Mouse (Mus musculus) thymus, postnatal 0 days (tissue): Measurements from ENCODE around the gene Ctbp2. TPM values are rescaled to one million over a fixed set of nuclear protein-coding genes. Genes with fewer than 3 reads are reported as not detected.

Experiments used
- DNase-seq: peaks from one replicate; pipeline ENCODE4 v3.0.0-alpha.2; 2015; ENCODE audit warnings: low spot score
- polyA plus RNA-seq: library from polyadenylated mRNA; unstranded; fragments of >200 nt; fragmentation: Nextera tagmentation; extraction: Ambion mirVana; gene quantifications from 2 replicates; pipeline ENCODE4 v1.2.1, GENCODE M21; 2015

The Ctbp2 gene
- polyA plus RNA-seq, 1 experiment from 2014 or later = 11.9 TPM

DNA sequence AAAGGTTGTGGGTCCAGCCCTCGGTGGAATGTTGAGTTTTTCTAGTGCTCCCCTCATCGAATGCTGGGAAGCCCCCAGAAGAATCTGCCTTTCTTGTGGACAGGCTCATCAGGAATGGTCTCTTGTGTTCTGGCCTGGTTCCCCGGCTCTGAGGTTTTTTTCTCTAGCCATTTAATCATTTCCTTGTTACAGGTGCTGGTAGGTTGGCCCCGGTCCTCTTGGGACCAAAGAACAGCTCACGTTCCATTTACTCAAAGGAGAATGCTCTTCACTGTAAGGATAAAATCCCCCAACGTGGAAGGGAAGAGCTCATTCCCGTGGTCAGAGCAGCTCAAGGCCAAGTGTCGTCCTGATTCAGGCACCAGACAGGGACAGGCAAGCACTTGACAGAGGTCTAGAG, 114.5 kb downstream of the Ctbp2 start:
- no peak for DNase-seq

GRCm38 (mm10) chr7:133008663-133009062, 115.5 kb downstream of the Ctbp2 start:
- DNase-seq = no peak

DNA sequence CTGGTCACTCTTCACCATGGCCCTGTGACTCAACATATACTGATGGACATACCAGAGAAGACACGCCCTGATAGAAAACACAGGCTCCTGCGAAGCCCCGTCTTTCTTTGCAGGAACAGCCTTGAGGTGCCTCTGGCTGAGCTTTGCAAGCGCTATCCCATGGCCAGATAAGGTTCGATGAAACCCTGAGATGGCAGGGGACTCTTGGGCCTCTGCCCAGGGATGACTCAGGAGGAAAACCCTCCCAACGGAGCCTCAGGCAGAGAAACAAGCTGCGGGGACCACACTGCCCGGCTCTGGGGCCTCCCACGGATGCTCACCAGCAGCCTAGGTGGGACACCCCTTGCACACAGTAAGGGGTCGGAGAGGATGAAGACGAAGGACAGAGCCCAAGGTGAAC, 116.8 kb downstream of the Ctbp2 start:
- no peak for DNase-seq

DNA sequence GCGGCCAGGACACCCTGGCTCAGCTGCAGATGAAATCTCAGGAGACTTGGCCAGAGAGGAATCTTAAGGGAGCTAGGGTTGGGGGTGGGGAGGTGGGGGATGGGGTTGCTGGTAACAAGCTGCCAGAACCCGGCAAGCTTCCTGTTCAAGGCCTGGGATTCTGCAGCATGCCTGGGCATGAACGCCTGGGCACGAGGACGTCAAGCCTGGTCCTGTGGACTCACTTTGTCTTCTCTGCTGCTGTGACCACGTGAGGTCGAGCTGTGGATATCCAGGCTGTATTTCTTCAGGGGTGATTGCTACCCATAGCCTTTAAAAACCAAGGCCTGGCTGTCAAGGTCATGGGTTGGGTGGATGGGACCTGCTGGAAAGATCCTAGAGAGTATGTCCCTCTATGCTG, 118.4 kb downstream of the Ctbp2 start:
- no peak for DNase-seq

DNA sequence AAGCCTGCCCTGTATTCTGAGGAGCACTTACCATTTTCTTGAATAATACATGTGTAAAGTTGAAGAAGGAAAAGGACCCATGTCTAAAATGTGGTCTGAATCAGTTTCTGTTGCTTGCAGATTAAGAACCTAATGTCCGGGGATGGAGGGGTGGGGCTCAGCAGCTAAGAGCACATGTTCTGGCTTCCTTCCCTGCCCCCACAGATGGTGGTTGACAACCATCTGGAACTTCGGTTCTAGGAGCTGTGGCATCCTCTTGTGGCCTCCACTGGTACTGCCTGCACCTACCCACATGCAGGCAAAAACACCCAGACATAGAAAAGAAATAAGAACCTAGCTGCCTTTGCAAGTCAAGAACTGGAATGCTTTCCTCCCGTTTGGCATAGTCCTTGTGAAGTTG, 120.7 kb downstream of the Ctbp2 start:
- peak; percentile 76 for DNase-seq

DNA sequence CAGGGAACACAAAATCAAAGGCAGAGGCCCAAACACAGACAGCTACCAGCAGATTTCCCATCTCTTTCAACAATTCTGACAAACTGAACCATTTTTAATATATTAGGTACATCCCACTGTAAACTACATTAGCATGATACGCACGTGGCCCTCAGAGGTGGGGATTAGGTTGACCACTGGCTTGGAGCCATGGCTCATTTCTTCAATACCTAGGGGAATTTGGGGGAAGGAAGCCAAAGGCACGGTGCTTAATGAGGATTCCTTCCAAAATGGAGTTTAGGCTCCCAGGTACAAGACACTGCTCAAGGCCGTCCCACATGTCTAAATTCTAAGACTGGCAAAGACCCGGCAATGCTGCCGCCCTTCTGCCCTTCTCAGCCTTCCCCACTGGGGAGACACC, 121.9 kb downstream of the Ctbp2 start:
- DNase-seq = no peak

- DNase-seq = no peak
These were observed 122.8 kb downstream of the Ctbp2 start for GRCm38 (mm10) chr7:133001388-133001787.

GRCm38 (mm10) chr7:132999061-132999460, 125.1 kb downstream of the Ctbp2 start:
- DNase-seq = no peak

DNA sequence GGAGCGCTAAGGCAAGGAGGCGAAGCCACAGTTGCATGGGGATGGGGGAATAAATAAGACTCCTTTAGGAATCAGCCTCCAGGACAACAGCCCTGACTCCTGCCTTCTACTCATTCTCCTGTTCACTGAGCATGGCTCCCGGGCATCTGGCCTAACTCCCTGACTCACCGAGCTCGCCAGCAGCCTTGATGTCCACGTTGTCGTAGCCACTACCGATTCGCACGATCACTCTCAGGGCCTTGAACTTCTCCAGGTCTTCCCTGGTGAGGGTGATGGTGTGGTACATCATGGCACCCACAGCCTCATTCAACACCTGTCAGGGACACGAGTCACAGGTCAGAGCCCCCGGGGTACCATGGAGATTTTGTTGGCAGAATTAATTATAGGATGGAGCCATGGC, 125.5 kb downstream of the Ctbp2 start:
- DNase-seq = no peak

DNA sequence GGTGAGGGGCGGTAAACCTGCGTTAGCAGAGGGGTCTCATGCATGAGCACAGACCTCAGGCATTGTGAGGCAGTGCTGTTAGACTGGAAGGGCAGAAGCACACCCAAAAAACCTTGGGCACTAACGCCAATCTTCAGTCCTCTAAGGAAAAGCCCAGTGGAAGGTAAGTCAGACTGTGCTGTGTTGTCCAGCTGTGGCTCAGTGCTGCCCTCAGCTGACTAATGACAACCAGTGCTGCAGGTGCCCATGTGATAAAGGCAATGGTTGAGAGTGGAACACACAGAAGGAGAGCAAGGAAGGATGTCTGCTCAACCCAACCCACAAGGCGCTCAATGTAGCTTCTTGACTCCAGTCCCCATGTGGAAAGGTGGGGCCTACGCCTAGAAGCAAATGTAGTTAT, 127.8 kb downstream of the Ctbp2 start:
- no peak for DNase-seq

DNA sequence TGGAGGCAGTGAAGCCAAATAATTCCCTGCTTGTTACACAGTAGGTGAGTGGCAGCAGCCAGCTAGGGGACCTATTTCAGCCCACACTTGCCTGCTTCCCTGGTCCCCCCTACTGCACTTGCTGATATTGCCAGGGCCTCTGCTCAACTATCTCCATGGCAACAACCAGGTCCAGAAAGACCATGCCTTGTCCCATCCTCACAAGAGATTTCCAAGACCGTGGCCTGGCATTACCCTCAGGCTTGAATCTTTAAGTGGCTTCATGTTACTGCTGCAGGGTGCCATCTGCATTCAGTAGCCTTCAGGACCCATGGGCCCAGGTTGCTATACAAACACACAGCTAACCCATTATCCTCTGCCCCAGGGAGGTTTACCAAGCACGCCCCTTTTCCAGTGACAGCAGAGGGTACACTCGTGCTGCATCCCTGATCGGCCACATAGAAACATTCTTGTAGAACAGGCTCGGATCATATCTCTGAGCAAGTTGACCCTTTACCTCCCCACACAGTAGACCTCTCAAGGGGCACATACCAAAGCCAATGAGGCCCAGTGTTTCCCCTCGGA, 129.4 kb downstream of the Ctbp2 start:
- DNase-seq = no peak

GRCm38 (mm10) chr7:132994120-132994519, 130.0 kb downstream of the Ctbp2 start:
- DNase-seq = no peak

- DNase-seq = no peak
These were observed 131.1 kb downstream of the Ctbp2 start for GRCm38 (mm10) chr7:132992967-132993615.

- no peak for DNase-seq
These were observed 132.8 kb downstream of the Ctbp2 start for GRCm38 (mm10) chr7:132991240-132991900.

GRCm38 (mm10) chr7:132989839-132990238, 134.3 kb downstream of the Ctbp2 start:
- no peak for DNase-seq

GRCm38 (mm10) chr7:132982639-132983038, 141.5 kb downstream of the Ctbp2 start:
- DNase-seq = no peak

DNA sequence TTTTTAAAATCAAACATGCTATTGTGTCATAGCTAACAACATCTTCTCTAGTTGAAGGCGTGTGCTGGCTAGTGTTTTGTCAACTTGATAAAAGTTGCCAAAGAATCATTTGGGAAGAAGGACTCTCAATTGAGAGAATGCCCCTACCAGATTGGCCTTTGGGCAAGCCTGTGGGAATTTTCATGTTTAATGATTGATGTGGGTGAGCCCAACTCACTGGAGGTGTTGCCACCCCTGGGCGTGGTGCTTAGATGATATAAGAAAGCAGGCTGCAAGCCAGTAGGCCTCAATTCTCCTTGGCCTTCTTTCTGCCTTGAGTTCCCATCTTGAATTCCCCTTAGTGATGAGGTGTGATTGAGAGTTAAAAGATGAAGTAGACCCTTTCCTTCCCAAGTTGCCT, 146.2 kb downstream of the Ctbp2 start:
- no peak for DNase-seq

GRCm38 (mm10) chr7:132976079-132976478, 148.1 kb downstream of the Ctbp2 start:
- DNase-seq = no peak

DNA sequence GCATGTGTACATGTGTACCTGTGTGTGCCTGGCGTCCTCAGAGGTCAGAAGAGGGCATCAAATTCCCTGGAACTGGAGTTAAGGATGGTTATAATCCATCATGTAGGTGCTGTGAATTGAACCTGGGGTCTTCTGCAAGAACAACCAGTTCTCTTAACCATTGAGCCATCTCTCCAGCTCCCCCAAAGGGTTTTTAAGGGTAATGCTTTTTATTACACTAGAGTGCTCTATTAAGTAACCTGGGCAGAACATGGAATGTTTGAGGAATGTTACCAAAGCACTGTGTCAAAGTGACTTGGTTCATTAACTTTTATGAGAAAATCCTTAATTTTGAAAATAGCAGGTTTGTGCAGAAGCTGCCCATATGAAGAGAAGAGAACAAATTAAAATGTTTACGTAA, 152.1 kb downstream of the Ctbp2 start:
- DNase-seq = no peak

DNA sequence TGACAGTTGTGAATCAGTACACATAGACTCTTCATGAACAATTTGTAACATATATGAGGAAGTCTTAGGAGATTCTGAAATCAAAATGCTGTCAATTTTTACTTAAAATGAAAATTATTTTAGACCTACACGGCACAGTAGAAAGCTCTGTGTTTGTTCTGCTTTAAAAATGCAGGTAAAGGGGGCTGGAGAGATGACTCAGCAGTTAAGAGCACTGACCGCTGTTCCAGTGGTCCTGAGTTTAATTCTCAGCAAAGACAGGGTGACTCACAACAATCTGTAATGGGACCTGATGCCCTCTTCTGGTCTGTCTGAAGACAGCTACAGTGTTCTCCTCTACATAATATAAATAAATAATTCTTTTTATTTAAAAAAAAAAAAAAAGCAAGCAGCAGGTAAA, 158.4 kb downstream of the Ctbp2 start:
- no peak for DNase-seq

- DNase-seq = no peak
These were observed 159.8 kb downstream of the Ctbp2 start for GRCm38 (mm10) chr7:132964395-132964794.

GRCm38 (mm10) chr7:132950613-132951012, 173.5 kb downstream of the Ctbp2 start:
- no peak for DNase-seq

DNA sequence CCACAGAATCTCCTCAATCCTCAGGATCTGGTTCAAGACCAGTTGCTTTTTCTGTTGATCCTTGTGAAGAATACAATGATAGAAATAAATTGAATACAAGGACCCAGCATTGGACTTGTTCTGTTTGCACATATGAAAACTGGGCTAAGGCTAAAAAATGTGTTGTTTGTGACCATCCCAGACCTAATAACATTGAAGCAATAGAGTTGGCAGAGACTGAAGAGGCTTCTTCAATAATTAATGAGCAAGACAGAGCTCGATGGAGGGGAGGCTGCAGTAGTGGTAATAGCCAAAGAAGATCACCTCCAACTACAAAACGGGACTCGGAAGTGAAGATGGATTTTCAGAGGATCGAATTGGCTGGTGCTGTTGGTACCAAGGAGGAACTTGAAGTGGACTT, 174.2 kb downstream of the Ctbp2 start:
- no peak for DNase-seq
